Mouse (Mus musculus) lung, postnatal 0 days (tissue): ENCODE data around the gene Gm10037.
A peak's percentile ranks its signal among the peaks of the same experiment; 100 is the strongest.

ENCODE experiments used
- CTCF ChIP-seq: IDR thresholded peaks from 2 replicates; pipeline ENCODE4 v1.5.1; 2016; ENCODE audit warnings: antibody characterized with exemption, mild to moderate bottlenecking
- EP300 ChIP-seq: IDR thresholded peaks from 2 replicates; pipeline ENCODE4 v1.6.1; 2016; ENCODE audit warnings: antibody characterized with exemption, mild to moderate bottlenecking, control low read depth

GRCm38 (mm10) chr13:67811651-67812210 is 19.2 kb upstream of the Gm10037 start:
- no peak for TF ChIP-seq CTCF
- TF ChIP-seq EP300, result 0 out of 2 replicates have a peak, but pooled peaks have one; percentile 17
